Mouse (Mus musculus) limb, embryonic 13.5 days (tissue): Measurements from ENCODE around the gene Kcne1. TPM values are rescaled to one million over a fixed set of nuclear protein-coding genes. Genes with fewer than 3 reads are reported as not detected.

Experiments used
- ATAC-seq: fragments of 200-750 bp; cut with Nextera tagmentation; 2 replicates; pipeline ENCODE4 v1.8.0; 2017; ENCODE audit warnings: low read depth, moderate number of reproducible peaks, moderate TSS enrichment; ENCODE audit not compliant: low FRiP score
- H3K27ac ChIP-seq: fragments of 300-500 bp; sonication (generic); 2 replicates; pipeline ENCODE4 v1.5.1; 2015; ENCODE audit warnings: inconsistent platforms, mild to moderate bottlenecking, moderate library complexity
- H3K27me3 ChIP-seq: fragments of 300-500 bp; sonication (generic); 2 replicates; pipeline ENCODE4 v1.6.1; 2015; ENCODE audit warnings: mild to moderate bottlenecking, inconsistent platforms
- H3K36me3 ChIP-seq: fragments of 300-500 bp; sonication (generic); 2 replicates; pipeline ENCODE4 v1.6.1; 2015; ENCODE audit warnings: inconsistent platforms, mild to moderate bottlenecking, moderate library complexity
- H3K4me1 ChIP-seq: fragments of 300-500 bp; sonication (generic); 2 replicates; pipeline ENCODE4 v1.6.1; 2015; ENCODE audit warnings: inconsistent platforms
- H3K4me2 ChIP-seq: fragments of 300-500 bp; sonication (generic); replicated peaks from 2 replicates; pipeline ENCODE4 v1.6.1; 2015; ENCODE audit warnings: inconsistent platforms, mild to moderate bottlenecking, moderate library complexity
- H3K4me3 ChIP-seq: fragments of 300-500 bp; sonication (generic); 2 replicates; pipeline ENCODE4 v1.5.1; 2015; ENCODE audit warnings: moderate library complexity, mild to moderate bottlenecking, inconsistent platforms
- H3K9ac ChIP-seq: fragments of 300-500 bp; sonication (generic); 2 replicates; pipeline ENCODE4 v1.6.1; 2015; ENCODE audit warnings: mild to moderate bottlenecking, inconsistent platforms
- H3K9me3 ChIP-seq: fragments of 300-500 bp; sonication (generic); 2 replicates; pipeline ENCODE4 v1.6.1; 2016; ENCODE audit warnings: inconsistent platforms
- WGBS: fragments of 180-500 bp; shearing (Covaris S2); methylation state at CpG from one replicate; pipeline ENCODE4 v1.1.7; 2015; 5-methylcytosine and 5-hydroxymethylcytosine counted together
- polyA plus RNA-seq: library from polyadenylated mRNA; unstranded; fragments of >200 nt; fragmentation: Nextera tagmentation; extraction: Ambion mirVana; gene quantifications from 2 replicates; pipeline ENCODE4 v1.2.1, GENCODE M21; 2015

Kcne1 gene
- polyA plus RNA-seq, 1 experiment from 2014 or later, result 0.17 TPM

- WGBS, result under 1% methylated on average over 12 of the region's 12 CpGs
- Histone ChIP-seq H3K4me3 (peak overlapping the region; percentile 73), H3K4me1 (peaks cover 28% of the 10 kb centered on the region), H3K4me2 (peak overlapping the region; percentile 81), H3K27ac (peak overlapping the region; percentile 74), H3K27me3 (no peaks in the 10 kb centered on the region), H3K9me3 (no peaks in the 10 kb centered on the region), H3K9ac (peak overlapping the region; percentile 82), H3K36me3 (peaks cover 12% of the 10 kb centered on the region)
- peak; percentile 72; the same call in 1 of the 2 replicates for ATAC-seq
Measured at GRCm38 (mm10) chr16:92301412-92301806, 57.9 kb downstream of the Kcne1 start.

DNA sequence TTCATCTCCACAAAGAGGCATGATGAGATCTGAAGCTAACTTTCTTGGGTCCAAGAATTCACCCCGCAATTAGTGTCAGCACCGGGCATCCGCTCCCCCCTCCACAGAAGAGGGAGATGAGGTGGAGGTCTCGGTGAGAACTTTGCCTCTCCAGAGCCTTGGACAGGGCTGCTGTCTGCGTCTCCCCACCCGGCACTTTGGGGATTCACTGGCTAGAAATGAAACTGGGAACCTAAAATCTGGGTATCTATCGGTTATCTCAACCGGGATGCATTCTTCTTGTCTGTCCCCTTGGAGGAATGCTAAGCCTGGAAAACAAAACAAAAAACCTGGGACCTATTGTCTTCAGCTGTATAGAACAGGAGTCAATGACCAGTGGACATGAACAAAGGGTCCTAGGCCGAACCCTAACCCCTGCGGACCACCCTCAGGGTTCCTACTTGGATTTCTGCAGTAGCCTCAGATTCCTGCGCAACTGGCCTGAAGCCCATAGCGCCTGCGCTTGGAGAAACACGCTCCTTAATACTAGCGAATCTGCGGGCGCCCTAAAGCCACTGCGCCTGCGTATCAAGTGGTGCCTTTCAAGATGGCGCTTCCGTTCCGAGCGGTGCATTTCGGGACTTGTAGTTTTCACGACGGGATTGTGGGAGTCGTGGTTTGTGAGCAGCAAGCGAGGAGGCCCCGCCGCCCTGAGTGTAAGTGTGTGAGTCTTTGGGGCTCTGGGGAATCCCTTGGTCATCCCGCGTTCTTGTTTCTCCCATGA, 58.4 kb downstream of the Kcne1 start, which contains the start of gene Smim11:
Smim11 (plus strand) TSS at position 638 of the 763 bp plus-strand sequence.
- Histone ChIP-seq H3K27ac (peak within 1 kb of the TSS; percentile 74), H3K27me3 (no peaks in the 10 kb centered on the region), H3K9ac (peak within 1 kb of the TSS; percentile 82), H3K9me3 (no peaks in the 10 kb centered on the region), H3K4me2 (peak within 1 kb of the TSS; percentile 81), H3K4me1 (peaks cover 28% of the 10 kb centered on the region), H3K4me3 (peak within 1 kb of the TSS; percentile 73), H3K36me3 (peaks cover 6% of the 10 kb centered on the region)
- ATAC-seq, result peak; percentile 93
- 13% methylated on average over 32 of the region's 32 CpGs for WGBS

Other genes with a start within 250 kb of the Kcne1 start
- 0.09 and 0.14 TPM in 2 replicates for gene Kcne2, start 67.1 kb downstream of the Kcne1 start, polyA plus RNA-seq
- gene Smim11, start 58.2 kb downstream of the Kcne1 start, polyA plus RNA-seq, result 144 and 145 TPM in 2 replicates
- not detected in 2 replicates for gene Fam243, start 38.0 kb downstream of the Kcne1 start, polyA plus RNA-seq
- gene Rcan1, start 111.4 kb upstream of the Kcne1 start, polyA plus RNA-seq, result 33.7 and 35.8 TPM in 2 replicates
- 2.6 and 2.8 TPM in 2 replicates for gene Clic6, start 126.3 kb upstream of the Kcne1 start, polyA plus RNA-seq